Mouse (Mus musculus): ENCODE data around the gene Tubgcp2. TPM values are rescaled to one million over a fixed set of nuclear protein-coding genes. Genes with fewer than 3 reads are reported as not detected.
A peak's percentile ranks its signal among the peaks of the same experiment; 100 is the strongest.

Tubgcp2 gene
- polyA plus RNA-seq (2015; fragmentation: Nextera tagmentation; extraction: Ambion mirVana) = 66.3 and 70.1 TPM in 2 replicates

DNA sequence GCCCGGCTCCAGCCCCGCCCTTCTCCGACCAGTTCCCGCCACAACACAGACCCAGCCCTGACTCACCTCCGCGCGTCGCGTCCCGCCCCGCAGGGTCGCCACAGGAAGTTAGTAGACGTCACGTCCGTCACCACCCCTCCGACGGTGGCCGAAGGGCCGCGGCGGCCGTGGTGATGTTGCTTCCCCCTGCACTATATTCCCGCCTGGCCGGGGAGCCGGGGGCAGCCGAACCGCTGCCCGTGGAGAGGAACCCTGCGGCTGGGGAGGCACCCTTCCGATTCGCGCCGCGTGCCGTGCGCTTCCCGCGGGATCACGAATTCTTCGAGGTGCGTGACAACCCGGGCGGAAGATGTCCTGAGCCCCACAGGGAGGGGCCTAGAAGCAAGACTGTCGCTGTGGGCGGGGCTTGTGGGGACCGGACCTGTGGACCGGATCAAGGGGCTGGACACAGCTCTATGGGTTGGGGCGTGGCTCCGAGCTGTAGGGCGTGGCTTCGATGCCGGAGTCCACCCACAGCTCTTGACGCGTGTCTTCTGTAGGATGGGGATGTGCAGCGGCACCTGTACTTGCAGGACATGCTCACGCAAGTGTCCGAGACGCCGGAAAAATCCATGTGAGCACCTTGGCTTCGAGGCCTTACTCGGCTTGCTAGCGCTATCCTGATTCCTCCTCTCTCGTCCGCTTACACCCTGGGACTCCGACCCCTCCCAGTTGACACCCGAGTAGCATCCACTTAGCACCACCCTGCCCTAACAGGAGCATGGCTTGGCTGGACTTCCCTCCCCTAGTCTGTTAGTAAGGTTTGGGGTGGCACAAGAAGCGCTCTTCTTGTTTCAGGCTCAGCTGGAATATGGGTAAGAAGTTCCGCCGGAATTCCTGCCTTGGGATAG lies at the start of gene Tubgcp2, which contains the start of gene Zfp511:
TSS of gene Tubgcp2 (minus strand) at position 389 of the 890 bp plus-strand sequence.
TSS of gene Zfp511 (plus strand) at position 111 of the 890 bp plus-strand sequence.
- peak within 1 kb of the TSS; percentile 91 for H3K27ac ChIP-seq
- ATAC-seq (ENCODE audit: insufficient number of reproducible peaks, insufficient read depth, low FRiP score, low TSS enrichment, low read depth) = peak; percentile 92

DNA sequence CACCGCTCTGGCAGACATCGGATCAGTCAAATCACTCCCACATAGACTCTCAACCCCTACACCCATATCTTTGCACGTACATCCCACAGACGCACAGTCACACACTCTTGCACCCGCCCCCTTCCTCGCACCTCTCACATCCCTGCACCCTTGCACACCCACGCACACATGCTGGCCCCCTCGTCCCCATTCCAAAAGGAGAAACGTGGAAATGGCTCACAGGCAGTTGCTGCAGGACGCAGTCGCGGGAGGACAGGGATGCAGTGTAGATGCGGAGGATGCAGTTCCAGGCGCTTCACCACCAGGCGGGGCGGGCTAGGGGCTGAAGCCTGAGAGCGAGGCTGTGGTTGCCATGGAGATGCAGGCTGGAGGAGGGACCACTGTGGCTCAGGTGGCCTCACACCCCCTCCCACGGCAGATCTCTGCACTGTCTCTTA lies 45.8 kb upstream of the Tubgcp2 start, which contains the start of gene Caly:
TSS of gene Caly (minus strand) at position 307 of the 437 bp plus-strand sequence.
- Histone ChIP-seq H3K4me2 (peak within 1 kb of the TSS; percentile 55), H3K9me3 (no peaks in the 10 kb centered on the region), H3K9ac (no peak within 1 kb of the TSS), H3K4me1 (peaks cover 13% of the 10 kb centered on the region), H3K27ac (no peak within 1 kb of the TSS), H3K27me3 (peaks cover 48% of the 10 kb centered on the region), H3K36me3 (no peaks in the 10 kb centered on the region), H3K4me3 (no peak within 1 kb of the TSS)
- WGBS = 5% methylated on average over 18 of the region's 18 CpGs
- ATAC-seq (ENCODE audit: insufficient number of reproducible peaks, insufficient read depth, low FRiP score, low TSS enrichment, low read depth) = peak; percentile 56; the same call in 1 of the 2 replicates

More for the DNA sequence above, at the start of gene Tubgcp2, which contains the start of gene Zfp511:
- Histone ChIP-seq H3K4me1 (peaks cover 21% of the 10 kb centered on the region), H3K9me3 (no peaks in the 10 kb centered on the region), H3K36me3 (peaks cover 49% of the 10 kb centered on the region), H3K9ac (peak within 1 kb of the TSS; percentile 91), H3K4me3 (peak within 1 kb of the TSS; percentile 91), H3K27me3 (no peaks in the 10 kb centered on the region), H3K4me2 (peak within 1 kb of the TSS; percentile 79)
- 1% methylated on average over 69 of the region's 69 CpGs for WGBS

DNA sequence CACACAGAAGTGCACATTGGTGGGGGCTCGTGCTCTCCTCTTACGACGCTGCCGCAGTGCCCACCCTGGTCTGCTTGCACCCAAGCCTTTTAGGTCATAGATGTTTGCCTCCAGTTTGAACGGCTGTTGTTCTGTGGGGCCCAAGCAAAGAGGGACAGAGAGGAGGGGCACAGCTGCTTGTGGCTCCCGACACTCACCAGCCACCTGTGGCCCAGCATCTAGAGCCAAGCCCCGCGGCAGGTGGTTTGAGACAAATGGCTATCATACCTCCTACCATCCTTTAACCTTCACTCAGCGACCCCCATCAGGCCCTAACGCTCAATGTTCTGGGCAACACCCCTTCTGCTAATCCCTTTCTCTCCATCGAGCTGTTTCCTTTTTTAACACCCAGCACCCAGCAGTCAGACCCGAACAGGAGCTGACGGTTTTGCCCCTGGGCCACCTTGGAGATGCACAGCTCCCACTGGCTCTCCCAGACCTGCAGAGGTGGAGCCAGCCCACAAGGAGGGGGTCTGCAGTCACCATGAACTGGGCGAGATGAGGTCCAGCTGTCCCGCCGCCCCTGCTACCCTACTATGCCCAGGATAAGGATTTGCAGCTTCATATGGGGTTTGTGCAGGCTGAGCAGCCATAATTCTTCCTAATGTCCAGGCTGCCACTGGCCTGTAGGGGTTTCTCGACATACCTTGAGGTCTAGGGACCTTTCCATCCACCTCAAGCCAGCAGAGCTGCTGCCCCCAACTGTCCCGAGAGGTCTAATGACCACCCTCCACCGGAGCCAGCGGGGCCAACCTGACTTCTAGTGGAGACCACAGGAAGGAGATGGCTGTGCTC lies 45.2 kb upstream of the Tubgcp2 start:
- Histone ChIP-seq H3K4me2 (peak overlapping the region; percentile 55), H3K4me3 (peak overlapping the region; percentile 35), H3K27ac (no peak overlapping the region), H3K9me3 (no peaks in the 10 kb centered on the region), H3K27me3 (peaks cover 48% of the 10 kb centered on the region), H3K4me1 (peaks cover 13% of the 10 kb centered on the region), H3K9ac (no peak overlapping the region), H3K36me3 (no peaks in the 10 kb centered on the region)
- 15% methylated on average over 20 of the region's 20 CpGs for WGBS
- ATAC-seq (ENCODE audit: insufficient number of reproducible peaks, insufficient read depth, low FRiP score, low TSS enrichment, low read depth) = no peak

DNA sequence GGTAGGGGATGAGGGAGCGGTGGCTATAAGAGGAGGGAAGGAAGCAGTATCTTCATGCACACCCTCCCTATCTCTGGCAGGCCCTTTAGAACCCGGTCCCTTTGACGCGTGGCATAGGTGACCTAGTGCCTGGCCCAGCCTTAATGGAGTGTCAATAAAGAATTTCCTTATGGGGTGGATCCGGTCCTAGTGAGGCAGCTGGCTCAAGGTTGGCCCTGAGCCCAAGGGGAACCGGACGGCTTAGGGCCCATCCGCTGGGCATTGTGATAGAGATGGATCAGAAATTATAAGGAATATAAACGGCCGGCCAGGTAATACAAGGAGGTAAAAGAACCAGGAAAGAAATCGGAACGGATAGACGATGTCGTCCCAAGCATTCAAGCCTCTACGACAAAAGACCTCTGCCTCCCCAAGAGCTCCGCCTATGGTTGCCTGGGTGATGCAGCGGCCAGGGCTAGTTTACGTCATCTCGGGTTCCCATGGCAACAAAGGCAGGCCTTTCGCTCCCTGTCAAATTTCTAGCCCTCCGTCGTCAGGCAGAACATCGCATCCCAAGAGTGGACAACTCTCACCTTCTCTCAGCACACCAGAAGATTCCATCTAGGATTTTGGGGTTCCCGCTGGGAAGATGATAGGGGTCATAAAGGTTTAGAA lies 44.2 kb upstream of the Tubgcp2 start:
- WGBS = 3% methylated on average over 24 of the region's 24 CpGs
- H3K4me2 ChIP-seq = peak overlapping the region; percentile 55
- H3K27me3 ChIP-seq = peaks cover 51% of the 10 kb centered on the region
- H3K27ac ChIP-seq = no peak overlapping the region
- peaks cover 13% of the 10 kb centered on the region for H3K4me1 ChIP-seq
- peak overlapping the region; percentile 35 for H3K4me3 ChIP-seq
- no peaks in the 10 kb centered on the region for H3K36me3 ChIP-seq
- 0 out of 2 replicates have a peak overlapping the region, but pooled peaks have one; percentile 33 for H3K9ac ChIP-seq
- H3K9me3 ChIP-seq = no peaks in the 10 kb centered on the region
- no peak for ATAC-seq (ENCODE audit: insufficient number of reproducible peaks, insufficient read depth, low FRiP score, low TSS enrichment, low read depth)

DNA sequence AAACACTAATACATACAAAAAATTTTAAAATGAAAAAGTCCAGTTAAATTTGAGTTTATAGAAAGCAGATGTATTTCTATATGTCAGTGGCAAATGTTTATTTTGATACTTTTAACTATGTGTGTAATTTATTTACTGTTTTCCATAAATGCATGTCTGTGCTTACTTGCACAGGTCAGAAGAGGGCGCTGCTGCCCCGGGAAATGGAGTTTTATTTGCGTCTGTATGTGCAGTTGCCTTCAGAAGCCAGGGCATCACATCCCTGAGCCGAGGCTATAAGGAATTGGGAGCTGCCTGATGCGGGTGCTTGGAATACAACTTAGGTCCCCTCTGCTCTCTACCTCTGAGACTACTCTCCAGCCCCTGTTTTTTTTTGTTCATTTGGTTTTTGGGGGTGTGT lies 42.2 kb upstream of the Tubgcp2 start:
- H3K9me3 ChIP-seq = no peaks in the 10 kb centered on the region
- H3K4me2 ChIP-seq = no peak overlapping the region
- H3K27ac ChIP-seq = no peak overlapping the region
- 9% methylated on average over 5 of the region's 5 CpGs for WGBS
- H3K27me3 ChIP-seq = peaks cover 50% of the 10 kb centered on the region
- H3K36me3 ChIP-seq = no peaks in the 10 kb centered on the region
- peaks cover 13% of the 10 kb centered on the region for H3K4me1 ChIP-seq
- no peak overlapping the region for H3K9ac ChIP-seq
- H3K4me3 ChIP-seq = no peak overlapping the region
- no peak for ATAC-seq (ENCODE audit: insufficient number of reproducible peaks, insufficient read depth, low FRiP score, low TSS enrichment, low read depth)

DNA sequence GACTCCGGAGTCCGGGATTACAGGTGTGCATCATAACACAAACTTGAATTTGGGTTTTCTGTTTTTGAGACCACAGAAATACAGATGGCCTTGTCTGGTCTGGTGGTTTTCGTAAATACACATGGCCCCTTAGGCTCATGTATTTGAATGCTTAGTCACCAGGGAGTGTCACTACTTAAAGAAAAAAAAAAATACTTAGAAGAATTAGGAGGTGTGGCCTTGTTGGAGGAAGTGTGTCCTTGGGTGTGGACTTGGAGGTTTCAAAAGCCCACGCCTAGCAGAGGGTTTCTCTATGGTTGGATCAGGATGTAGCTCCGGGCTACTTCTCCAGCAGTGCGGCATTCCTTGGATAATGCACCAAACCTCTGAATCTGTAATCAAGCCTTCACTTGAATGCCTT lies 41.2 kb upstream of the Tubgcp2 start:
- Histone ChIP-seq H3K27ac (no peak overlapping the region), H3K4me3 (no peak overlapping the region), H3K9ac (no peak overlapping the region), H3K4me2 (no peak overlapping the region), H3K9me3 (no peaks in the 10 kb centered on the region), H3K27me3 (peaks cover 46% of the 10 kb centered on the region), H3K4me1 (peaks cover 13% of the 10 kb centered on the region), H3K36me3 (no peaks in the 10 kb centered on the region)
- no peak for ATAC-seq (ENCODE audit: insufficient number of reproducible peaks, insufficient read depth, low FRiP score, low TSS enrichment, low read depth)
- 63% methylated on average over 6 of the region's 6 CpGs for WGBS

DNA sequence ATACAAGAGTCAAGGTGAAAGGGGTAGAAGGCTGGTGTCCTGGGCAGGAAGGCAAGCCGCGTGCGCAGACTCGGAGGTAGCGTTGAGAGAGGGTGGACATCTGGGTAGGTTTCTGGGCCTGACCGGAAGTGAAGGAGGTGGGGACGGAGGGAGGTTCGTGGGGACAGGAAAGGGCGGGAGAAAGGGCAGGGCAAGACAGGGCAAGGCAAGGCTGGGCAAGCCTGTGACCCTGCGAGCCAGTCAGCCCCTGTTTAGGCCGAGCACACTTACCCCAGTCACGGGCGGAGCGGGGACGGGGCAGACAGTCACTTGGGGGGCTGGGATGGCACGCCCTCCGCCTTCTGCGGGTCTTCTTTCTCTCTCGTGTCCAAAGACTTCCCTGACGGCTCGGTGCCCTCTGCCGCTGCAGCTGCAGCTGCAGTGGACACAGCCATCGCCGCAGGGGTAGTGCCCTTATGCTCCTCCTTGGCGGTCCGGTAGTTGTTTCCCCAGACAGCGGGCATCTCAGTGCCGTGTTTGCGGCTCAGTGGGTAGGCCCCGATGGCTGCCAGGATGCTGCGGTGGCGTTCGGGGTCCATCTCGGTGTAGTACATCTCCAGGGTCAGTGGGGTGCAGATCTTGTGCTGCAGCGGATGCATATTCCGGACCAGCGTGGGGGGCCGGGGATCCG lies 33.7 kb upstream of the Tubgcp2 start:
- 31% methylated on average over 32 of the region's 39 CpGs for WGBS
- H3K9me3 ChIP-seq = no peaks in the 10 kb centered on the region
- ATAC-seq (ENCODE audit: insufficient number of reproducible peaks, insufficient read depth, low FRiP score, low TSS enrichment, low read depth) = no peak
- H3K27ac ChIP-seq = no peak overlapping the region
- peak overlapping the region; percentile 56 for H3K4me2 ChIP-seq
- H3K27me3 ChIP-seq = peaks cover 48% of the 10 kb centered on the region
- H3K36me3 ChIP-seq = no peaks in the 10 kb centered on the region
- peak overlapping the region; percentile 54 for H3K9ac ChIP-seq
- peak overlapping the region; percentile 31 for H3K4me3 ChIP-seq
- no peaks in the 10 kb centered on the region; the same call in 1 of the 2 replicates for H3K4me1 ChIP-seq

DNA sequence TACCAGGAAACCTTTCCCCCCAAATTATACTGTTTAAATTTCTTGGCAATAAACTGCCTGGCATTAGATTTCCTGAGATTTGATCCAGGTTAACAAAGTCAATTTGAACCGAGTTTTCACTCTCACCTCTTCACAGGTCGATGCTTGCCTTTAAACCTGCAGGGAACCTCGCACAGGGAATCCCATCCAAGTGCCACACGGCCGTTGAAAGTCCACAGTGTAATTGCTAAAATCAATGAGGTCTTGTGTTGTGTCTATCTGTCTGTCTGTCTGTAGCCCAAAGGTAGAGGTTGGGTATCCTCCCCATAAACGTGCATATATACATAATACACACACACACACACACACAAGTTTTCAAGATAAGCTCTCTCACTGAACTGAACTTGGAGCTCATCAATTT lies 30.9 kb upstream of the Tubgcp2 start:
- H3K4me1 ChIP-seq = no peaks in the 10 kb centered on the region; the same call in 1 of the 2 replicates
- no peaks in the 10 kb centered on the region for H3K36me3 ChIP-seq
- no peak for ATAC-seq (ENCODE audit: insufficient number of reproducible peaks, insufficient read depth, low FRiP score, low TSS enrichment, low read depth)
- no peak overlapping the region for H3K27ac ChIP-seq
- H3K9me3 ChIP-seq = no peaks in the 10 kb centered on the region
- H3K4me3 ChIP-seq = no peak overlapping the region
- H3K9ac ChIP-seq = no peak overlapping the region
- H3K27me3 ChIP-seq = peaks cover 66% of the 10 kb centered on the region
- WGBS = 56% methylated on average over 6 of the region's 6 CpGs
- no peak overlapping the region for H3K4me2 ChIP-seq

DNA sequence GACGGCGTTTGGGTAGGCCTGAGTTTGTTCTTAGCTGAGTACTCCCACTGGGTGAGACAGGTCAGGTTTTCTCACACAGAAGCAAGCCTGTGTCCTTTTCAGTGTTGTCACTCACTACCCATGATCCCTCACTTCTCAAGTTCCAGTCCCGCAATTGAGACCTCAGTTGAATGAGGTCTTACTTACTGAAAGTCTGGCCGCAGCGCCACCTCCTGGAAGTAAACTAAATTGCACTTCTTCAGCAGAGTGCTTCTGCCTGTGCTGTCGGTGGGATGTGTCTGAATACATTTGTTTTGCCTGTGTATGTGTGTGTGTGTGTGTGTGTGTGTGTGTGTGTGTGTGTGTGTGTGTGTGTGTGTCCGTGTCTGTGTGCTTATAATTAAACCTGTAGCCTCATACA lies 26.6 kb upstream of the Tubgcp2 start:
- Histone ChIP-seq H3K4me3 (no peak overlapping the region), H3K27me3 (peaks cover 80% of the 10 kb centered on the region), H3K27ac (no peak overlapping the region), H3K36me3 (no peaks in the 10 kb centered on the region), H3K4me2 (no peak overlapping the region), H3K9ac (no peak overlapping the region), H3K9me3 (no peaks in the 10 kb centered on the region), H3K4me1 (peaks cover 18% of the 10 kb centered on the region)
- WGBS = 21% methylated on average over 7 of the region's 7 CpGs
- no peak for ATAC-seq (ENCODE audit: insufficient number of reproducible peaks, insufficient read depth, low FRiP score, low TSS enrichment, low read depth)

DNA sequence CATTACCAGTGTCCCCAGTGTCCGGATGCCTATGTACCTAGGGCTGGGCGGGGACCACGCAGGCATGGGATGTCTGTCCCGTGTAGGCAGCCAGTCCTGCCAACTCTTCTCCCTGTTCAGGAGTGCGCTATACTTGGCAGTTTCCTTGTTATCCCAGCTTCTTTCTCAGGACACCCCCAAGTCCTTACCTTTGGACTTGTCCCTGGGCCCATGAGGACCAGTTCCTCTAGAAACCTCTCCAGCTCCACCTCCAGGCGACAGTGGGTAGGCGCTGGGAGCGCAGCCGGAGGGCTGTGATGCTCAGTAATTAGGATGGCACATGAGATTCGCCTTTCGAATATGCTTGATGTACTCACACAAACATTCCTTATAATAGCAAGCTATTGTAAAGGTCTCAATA lies 25.8 kb upstream of the Tubgcp2 start:
- Histone ChIP-seq H3K9me3 (no peaks in the 10 kb centered on the region), H3K27me3 (peaks cover 88% of the 10 kb centered on the region), H3K9ac (no peak overlapping the region), H3K27ac (no peak overlapping the region), H3K4me2 (no peak overlapping the region), H3K4me3 (no peak overlapping the region), H3K4me1 (peaks cover 19% of the 10 kb centered on the region), H3K36me3 (no peaks in the 10 kb centered on the region)
- no peak for ATAC-seq (ENCODE audit: insufficient number of reproducible peaks, insufficient read depth, low FRiP score, low TSS enrichment, low read depth)
- WGBS = 19% methylated on average over 11 of the region's 11 CpGs

Measured in embryonic facial prominence, embryonic 13.5 days (tissue).